Mouse (Mus musculus) mesoderm, embryonic 11.5 days (tissue): ENCODE measurements around the gene Pex14.

Experiments used
- DNase-seq: peaks from one replicate; pipeline ENCODE4 v3.0.0-alpha.2; 2012; ENCODE audit warnings: low read depth, low spot score

Gene Pex14

GRCm38 (mm10) chr4:148923414-148923813 lies 176.3 kb downstream of the Pex14 start:
- peak; percentile 39 for DNase-seq

GRCm38 (mm10) chr4:148922221-148922700 lies 177.4 kb downstream of the Pex14 start:
- DNase-seq = peak; percentile 40

DNA sequence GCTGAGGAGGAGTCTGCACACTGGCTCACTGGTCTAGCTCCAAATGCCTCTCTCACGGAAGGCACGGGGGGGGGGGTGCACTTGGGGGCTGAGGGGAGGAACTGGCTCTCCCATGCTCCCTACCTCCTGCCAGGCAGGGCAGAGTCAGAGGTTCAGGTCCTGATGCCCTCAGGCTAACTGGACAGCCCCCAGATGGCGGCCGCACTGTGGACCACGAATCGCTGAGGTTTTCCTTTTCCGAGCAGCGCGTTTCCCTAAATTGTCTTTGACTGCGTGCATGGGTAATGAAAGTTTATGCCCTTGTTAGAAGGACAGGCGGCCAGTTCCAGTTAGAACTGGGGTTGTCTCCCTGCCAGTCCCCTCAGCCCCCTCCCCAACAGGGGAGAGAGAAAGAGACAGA lies 179.1 kb downstream of the Pex14 start:
- no peak for DNase-seq

GRCm38 (mm10) chr4:148918707-148919447 lies 180.8 kb downstream of the Pex14 start:
- no peak for DNase-seq

- no peak for DNase-seq
Measured at GRCm38 (mm10) chr4:148915849-148916248, 183.8 kb downstream of the Pex14 start.

GRCm38 (mm10) chr4:148914863-148915622 lies 184.6 kb downstream of the Pex14 start:
- DNase-seq = peak; percentile 84

- no peak for DNase-seq
Measured at GRCm38 (mm10) chr4:148912826-148913590, 186.7 kb downstream of the Pex14 start.

DNA sequence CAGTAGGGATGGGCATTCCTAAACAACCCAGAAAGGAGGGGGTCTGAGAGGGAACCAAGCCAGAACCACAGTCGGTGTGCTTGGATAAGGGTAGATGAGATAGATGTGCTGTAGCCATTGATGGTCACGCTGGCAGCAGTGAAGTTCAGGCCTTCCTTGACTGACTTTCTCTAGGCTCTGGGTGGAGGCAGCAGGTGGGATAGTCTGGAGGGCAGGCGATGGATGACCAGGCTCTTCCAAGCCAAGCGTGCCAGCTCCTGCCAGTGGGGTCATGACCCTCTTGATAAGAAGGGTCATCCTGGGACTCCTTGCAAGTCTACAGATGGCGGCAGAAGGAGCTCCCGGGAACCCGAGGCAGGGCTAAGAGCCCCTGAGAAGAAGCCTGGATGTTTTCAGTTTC lies 187.5 kb downstream of the Pex14 start:
- DNase-seq = no peak
